Mouse (Mus musculus): ENCODE data around the gene Mrgbp.

GRCm38 (mm10) chr2:180576482-180576881, 4.6 kb upstream of the Mrgbp start:
- TF ChIP-seq CTCF (conservative IDR thresholded peaks at IDR 0.05; ENCODE audit: insufficient read depth, insufficient read length, low read depth, low read length) = no peak
- TF ChIP-seq POLR2A (IDR thresholded peaks at IDR 0.05; ENCODE audit: low read depth, low read length) = no peak

All from kidney, adult 2 months (tissue).